Mouse (Mus musculus) megakaryocyte, embryonic 14.5 days (primary cell): ENCODE data around the gene Cartpt.

ENCODE experiments used
- FLI1 ChIP-seq: IDR thresholded peaks from 2 replicates; pipeline ENCODE4 v1.6.1; 2012; ENCODE audit warnings: low read length, inconsistent platforms, mixed read lengths
- GATA1 ChIP-seq: IDR thresholded peaks from 3 replicates; pipeline ENCODE4 v1.6.1; 2012; ENCODE audit warnings: mixed read lengths, low read length, inconsistent platforms, borderline replicate concordance

GRCm38 (mm10) chr13:99939320-99939671 is 38.4 kb upstream of the Cartpt start:
- no peak for TF ChIP-seq GATA1
- TF ChIP-seq FLI1 = no peak
